Mouse (Mus musculus) liver, embryonic 11.5 days (tissue): ENCODE results near the gene Plod2. TPM values are rescaled to one million over a fixed set of nuclear protein-coding genes. Genes with fewer than 3 reads are reported as not detected.
A peak's percentile ranks its signal among the peaks of the same experiment; 100 is the strongest.

Source experiments
- ATAC-seq: fragments of 200-750 bp; cut with Nextera tagmentation; replicated peaks from 2 replicates; pipeline ENCODE4 v1.8.0; 2017; ENCODE audit warnings: moderate number of reproducible peaks, mild to moderate bottlenecking, moderate TSS enrichment, moderate library complexity; ENCODE audit not compliant: low FRiP score
- DNase-seq: peaks from one replicate; pipeline ENCODE4 v3.0.0-alpha.2; 2017; ENCODE audit warnings: low spot score
- H3K27ac ChIP-seq: fragments of 300-500 bp; sonication (generic); 2 replicates; pipeline ENCODE4 v1.5.1; 2014; ENCODE audit warnings: mild to moderate bottlenecking, low read depth, low read length, control low read depth
- H3K27me3 ChIP-seq: fragments of 300-500 bp; sonication (generic); replicated peaks from 2 replicates; pipeline ENCODE4 v1.6.1; 2014; ENCODE audit warnings: low read length, mixed read lengths; ENCODE audit not compliant: control insufficient read depth, insufficient read depth
- H3K36me3 ChIP-seq: fragments of 300-500 bp; sonication (generic); 2 replicates; pipeline ENCODE4 v1.6.1; 2014; ENCODE audit warnings: mild to moderate bottlenecking, low read length, moderate library complexity, mixed read lengths; ENCODE audit not compliant: control insufficient read depth, insufficient read depth
- H3K4me1 ChIP-seq: fragments of 300-500 bp; sonication (generic); replicated peaks from 2 replicates; pipeline ENCODE4 v1.6.1; 2014; ENCODE audit warnings: low read length, mixed read lengths; ENCODE audit not compliant: control insufficient read depth, insufficient read depth
- H3K4me2 ChIP-seq: fragments of 300-500 bp; sonication (generic); 2 replicates; pipeline ENCODE4 v1.6.1; 2014; ENCODE audit warnings: mild to moderate bottlenecking, control low read depth, moderate library complexity
- H3K4me3 ChIP-seq: fragments of 300-500 bp; sonication (generic); 2 replicates; pipeline ENCODE4 v1.5.1; 2014; ENCODE audit warnings: low read depth, low read length, control low read depth
- H3K9ac ChIP-seq: fragments of 300-500 bp; sonication (generic); 2 replicates; pipeline ENCODE4 v1.6.1; 2014; ENCODE audit warnings: low read depth, low read length, control low read depth
- H3K9me3 ChIP-seq: fragments of 300-500 bp; sonication (generic); 2 replicates; pipeline ENCODE4 v1.6.1; 2016; ENCODE audit warnings: low read length, inconsistent platforms, mixed read lengths; ENCODE audit not compliant: control insufficient read depth
- WGBS: fragments of 180-500 bp; shearing (Covaris S2); extraction: QIAGEN DNeasy Blood & Tissue Kit; methylation state at CpG from one replicate; pipeline ENCODE4 v1.1.7; 2014; 5-methylcytosine and 5-hydroxymethylcytosine counted together
- polyA plus RNA-seq: library from polyadenylated mRNA; unstranded; fragments of >200 nt; fragmentation: Nextera tagmentation; extraction: Ambion mirVana; gene quantifications from 2 replicates; pipeline ENCODE4 v1.2.1, GENCODE M21; 2014

Plod2 gene
- polyA plus RNA-seq, 1 experiment from 2014 or later = 17.3 TPM

- Histone ChIP-seq H3K4me3 (no peak overlapping the region), H3K9ac (no peak overlapping the region), H3K27me3 (no peaks in the 10 kb centered on the region), H3K27ac (no peak overlapping the region), H3K4me1 (no peaks in the 10 kb centered on the region; the same call in 1 of the 2 replicates), H3K9me3 (no peaks in the 10 kb centered on the region), H3K4me2 (no peak overlapping the region), H3K36me3 (no peaks in the 10 kb centered on the region)
- 67% methylated on average over 9 of the region's 9 CpGs for WGBS
- DNase-seq = no peak
- peak; percentile 56; the same call in 1 of the 2 replicates for ATAC-seq
Observed at GRCm38 (mm10) chr9:92548603-92549002, 6.6 kb downstream of the Plod2 start.

GRCm38 (mm10) chr9:92549811-92550490 lies 7.9 kb downstream of the Plod2 start:
- no peak overlapping the region for H3K9ac ChIP-seq
- WGBS = 81% methylated on average over 11 of the region's 11 CpGs
- H3K4me2 ChIP-seq = no peak overlapping the region
- H3K4me3 ChIP-seq = no peak overlapping the region
- no peak overlapping the region for H3K27ac ChIP-seq
- H3K36me3 ChIP-seq = no peaks in the 10 kb centered on the region
- DNase-seq = no peak
- no peaks in the 10 kb centered on the region for H3K9me3 ChIP-seq
- ATAC-seq = no peak
- no peaks in the 10 kb centered on the region; the same call in 1 of the 2 replicates for H3K4me1 ChIP-seq
- H3K27me3 ChIP-seq = no peaks in the 10 kb centered on the region

GRCm38 (mm10) chr9:92550981-92551380 lies 9.0 kb downstream of the Plod2 start:
- H3K9me3 ChIP-seq = no peaks in the 10 kb centered on the region
- H3K36me3 ChIP-seq = no peaks in the 10 kb centered on the region
- ATAC-seq (no peak), DNase-seq (no peak)
- H3K27ac ChIP-seq = no peak overlapping the region
- H3K4me2 ChIP-seq = no peak overlapping the region
- no peaks in the 10 kb centered on the region; the same call in 1 of the 2 replicates for H3K4me1 ChIP-seq
- H3K4me3 ChIP-seq = no peak overlapping the region
- H3K27me3 ChIP-seq = no peaks in the 10 kb centered on the region
- WGBS = 77% methylated on average over 2 of the region's 2 CpGs
- no peak overlapping the region for H3K9ac ChIP-seq

GRCm38 (mm10) chr9:92551666-92552065 lies 9.6 kb downstream of the Plod2 start:
- Histone ChIP-seq H3K9ac (no peak overlapping the region), H3K27ac (no peak overlapping the region), H3K4me1 (no peaks in the 10 kb centered on the region; the same call in 1 of the 2 replicates), H3K27me3 (no peaks in the 10 kb centered on the region), H3K36me3 (no peaks in the 10 kb centered on the region), H3K9me3 (no peaks in the 10 kb centered on the region), H3K4me3 (no peak overlapping the region), H3K4me2 (no peak overlapping the region)
- WGBS = 70% methylated on average over 4 of the region's 4 CpGs
- DNase-seq (no peak), ATAC-seq (no peak)

- WGBS = 72% methylated on average over 3 of the region's 3 CpGs
- Histone ChIP-seq H3K9me3 (no peaks in the 10 kb centered on the region), H3K4me3 (no peak overlapping the region), H3K4me1 (no peaks in the 10 kb centered on the region; the same call in 1 of the 2 replicates), H3K27me3 (no peaks in the 10 kb centered on the region), H3K9ac (no peak overlapping the region), H3K36me3 (no peaks in the 10 kb centered on the region), H3K27ac (no peak overlapping the region), H3K4me2 (no peak overlapping the region)
- DNase-seq = no peak
- ATAC-seq = no peak
Observed at GRCm38 (mm10) chr9:92552691-92553090, 10.7 kb downstream of the Plod2 start.

GRCm38 (mm10) chr9:92555006-92555958 lies 13.3 kb downstream of the Plod2 start:
- Histone ChIP-seq H3K4me1 (no peaks in the 10 kb centered on the region), H3K4me2 (no peak overlapping the region), H3K9ac (no peak overlapping the region), H3K27ac (no peak overlapping the region), H3K9me3 (no peaks in the 10 kb centered on the region), H3K36me3 (no peaks in the 10 kb centered on the region), H3K4me3 (no peak overlapping the region), H3K27me3 (no peaks in the 10 kb centered on the region)
- no peak for DNase-seq
- 57% methylated on average over 6 of the region's 6 CpGs for WGBS
- no peak for ATAC-seq

- Histone ChIP-seq H3K4me2 (no peak overlapping the region), H3K9me3 (no peaks in the 10 kb centered on the region), H3K9ac (no peak overlapping the region), H3K36me3 (no peaks in the 10 kb centered on the region), H3K27ac (no peak overlapping the region), H3K27me3 (no peaks in the 10 kb centered on the region), H3K4me1 (0 out of 2 replicates have a peak, but pooled peaks cover 3% of the 10 kb centered on the region), H3K4me3 (no peak overlapping the region)
- WGBS = 76% methylated on average over 8 of the region's 8 CpGs
- DNase-seq = no peak
- ATAC-seq = no peak
Observed at GRCm38 (mm10) chr9:92559750-92560149, 17.7 kb downstream of the Plod2 start.

- no peak for ATAC-seq
- 73% methylated on average over 6 of the region's 6 CpGs for WGBS
Observed at GRCm38 (mm10) chr9:92560840-92561547, 19.0 kb downstream of the Plod2 start.

More at GRCm38 (mm10) chr9:92560840-92561547, 19.0 kb downstream of the Plod2 start:
- H3K36me3 ChIP-seq = no peaks in the 10 kb centered on the region
- H3K4me3 ChIP-seq = no peak overlapping the region
- no peaks in the 10 kb centered on the region for H3K9me3 ChIP-seq
- DNase-seq = no peak
- 0 out of 2 replicates have a peak, but pooled peaks cover 3% of the 10 kb centered on the region for H3K4me1 ChIP-seq
- no peak overlapping the region for H3K9ac ChIP-seq
- H3K27ac ChIP-seq = no peak overlapping the region
- H3K4me2 ChIP-seq = no peak overlapping the region
- H3K27me3 ChIP-seq = no peaks in the 10 kb centered on the region
